Mouse (Mus musculus) embryonic fibroblast, embryonic 13.5 days (primary cell): Measurements from ENCODE around the gene Pla2g2c.

Experiments
- CTCF ChIP-seq: IDR thresholded peaks from 2 replicates; pipeline ENCODE4 v1.5.1; 2011; ENCODE audit warnings: mild to moderate bottlenecking, control low read depth, low read length, moderate library complexity, borderline replicate concordance; ENCODE audit not compliant: insufficient read depth
- POLR2A ChIP-seq: IDR thresholded peaks from 2 replicates; pipeline ENCODE4 v1.6.1; 2011; ENCODE audit warnings: low read depth, mild to moderate bottlenecking, control low read depth, low read length, moderate library complexity

GRCm38 (mm10) chr4:138689094-138689512, 35.5 kb upstream of the Pla2g2c start:
- no peak for TF ChIP-seq CTCF
- no peak for TF ChIP-seq POLR2A
